Mouse (Mus musculus) lung, postnatal 0 days (tissue): Measurements from ENCODE around the gene Ipo5.

Experiments used
- CTCF ChIP-seq: IDR thresholded peaks from 2 replicates; pipeline ENCODE4 v1.5.1; 2016; ENCODE audit warnings: antibody characterized with exemption, mild to moderate bottlenecking
- EP300 ChIP-seq: IDR thresholded peaks from 2 replicates; pipeline ENCODE4 v1.6.1; 2016; ENCODE audit warnings: antibody characterized with exemption, mild to moderate bottlenecking, control low read depth

GRCm38 (mm10) chr14:120896613-120897012, 14.4 kb upstream of the Ipo5 start:
- no peak for TF ChIP-seq CTCF
- TF ChIP-seq EP300 = no peak
